Mouse (Mus musculus) CH12.LX (cell line): Measurements from ENCODE around the gene Pcbp4. TPM values are rescaled to one million over a fixed set of nuclear protein-coding genes. Genes with fewer than 3 reads are reported as not detected.

Experiments used
- DNase-seq: peaks from one replicate; pipeline ENCODE4 v3.0.0-alpha.2; 2013; ENCODE audit errors: extremely low read depth
- H3K27ac ChIP-seq: 2 replicates; pipeline ENCODE4 v1.5.1; 2012; ENCODE audit warnings: low read depth, mild to moderate bottlenecking, control low read depth, moderate library complexity; ENCODE audit not compliant: insufficient read depth
- H3K27me3 ChIP-seq: replicated peaks from 2 replicates; pipeline ENCODE3; 2012; ENCODE audit warnings: inconsistent platforms
- H3K36me3 ChIP-seq, 2 experiments: replicated peaks in 1 of 2; 2 replicates each; pipeline versions ENCODE3 to v1.6.1; 2012; ENCODE audit warnings: inconsistent platforms in 1 of 2, low read length in 1 of 2, mild to moderate bottlenecking in 1 of 2, mixed read lengths in 1 of 2, moderate library complexity in 1 of 2; ENCODE audit not compliant: control insufficient read depth in 1 of 2, insufficient read depth in 1 of 2
- H3K4me1 ChIP-seq, 2 experiments: 2 replicates each; pipeline ENCODE4 v1.6.1; 2012; ENCODE audit warnings: inconsistent platforms in 1 of 2, moderate library complexity in 1 of 2; ENCODE audit not compliant: insufficient read depth in 2 of 2, control insufficient read depth in 1 of 2
- H3K4me2 ChIP-seq: 2 replicates; pipeline ENCODE4 v1.6.1; 2012; ENCODE audit warnings: low read depth, mild to moderate bottlenecking, control low read depth; ENCODE audit not compliant: poor library complexity, insufficient read depth, severe bottlenecking
- H3K4me3 ChIP-seq, 3 experiments: fragments of 150-350 bp in 1 of 3; sonication (generic) in 1 of 3; replicated peaks in 1 of 3; 2 replicates each; pipeline versions ENCODE3 to v1.5.1; 2011 to 2012; ENCODE audit warnings: low read depth in 2 of 3, low read length in 2 of 3, mild to moderate bottlenecking in 2 of 3, moderate library complexity in 2 of 3, control low read depth in 1 of 3, improper control_type of control experiment in 1 of 3, inconsistent platforms in 1 of 3, mixed read lengths in 1 of 3; ENCODE audit not compliant: poor library complexity in 1 of 3
- H3K79me2 ChIP-seq: replicated peaks from 2 replicates; pipeline ENCODE4 v1.6.1; 2012; ENCODE audit warnings: mild to moderate bottlenecking, moderate library complexity; ENCODE audit not compliant: control insufficient read depth, poor library complexity, insufficient read depth, severe bottlenecking; ENCODE audit errors: extremely low read depth
- H3K9ac ChIP-seq: 2 replicates; pipeline ENCODE4 v1.6.1; 2012; ENCODE audit warnings: low read depth, mild to moderate bottlenecking, control low read depth, moderate library complexity; ENCODE audit not compliant: insufficient read depth
- H3K9me3 ChIP-seq: replicated peaks from 2 replicates; pipeline ENCODE3; 2012; ENCODE audit warnings: low read length, inconsistent platforms, mixed read lengths
- BHLHE40 ChIP-seq: IDR thresholded peaks from 2 replicates; pipeline ENCODE4 v1.6.1; 2011; ENCODE audit warnings: mild to moderate bottlenecking, low read depth, low read length, improper control_type of control experiment
- E2F4 ChIP-seq: IDR thresholded peaks from 2 replicates; pipeline ENCODE4 v1.6.1; 2011; ENCODE audit warnings: low read depth, low read length, improper control_type of control experiment; ENCODE audit not compliant: insufficient replicate concordance
- EP300 ChIP-seq: IDR thresholded peaks from 2 replicates; pipeline ENCODE4 v1.6.1; 2011; ENCODE audit warnings: low read length, improper control_type of control experiment
- MAFK ChIP-seq: IDR thresholded peaks from 2 replicates; pipeline ENCODE4 v1.6.1; 2011; ENCODE audit warnings: low read length, improper control_type of control experiment; ENCODE audit not compliant: insufficient replicate concordance
- MAX ChIP-seq: IDR thresholded peaks from 2 replicates; pipeline ENCODE4 v1.6.1; 2011; ENCODE audit warnings: low read length, improper control_type of control experiment
- MXI1 ChIP-seq: IDR thresholded peaks from 2 replicates; pipeline ENCODE4 v1.6.1; 2011; ENCODE audit warnings: mild to moderate bottlenecking, low read depth, low read length, improper control_type of control experiment
- NELFE ChIP-seq: IDR thresholded peaks from 2 replicates; pipeline ENCODE4 v1.6.1; 2011; ENCODE audit warnings: low read depth, low read length, improper control_type of control experiment
- POLR2A ChIP-seq: IDR thresholded peaks from 2 replicates; pipeline ENCODE4 v1.6.1; 2011; ENCODE audit warnings: low read depth, mild to moderate bottlenecking, improper control_type of control experiment, low read length
- RCOR1 ChIP-seq: conservative IDR thresholded peaks from 2 replicates; pipeline ENCODE4 v1.6.1; 2012; ENCODE audit warnings: low read depth, mild to moderate bottlenecking, inconsistent platforms, low read length, improper control_type of control experiment
- SMC3 ChIP-seq: IDR thresholded peaks from 2 replicates; pipeline ENCODE4 v1.6.1; 2011; ENCODE audit warnings: low read depth, low read length, improper control_type of control experiment
- UBTF ChIP-seq: IDR thresholded peaks from 2 replicates; pipeline ENCODE4 v1.6.1; 2012; ENCODE audit warnings: low read depth, mild to moderate bottlenecking, inconsistent platforms, low read length, improper control_type of control experiment, moderate library complexity
- USF1 ChIP-seq: IDR thresholded peaks from 2 replicates; pipeline ENCODE4 v1.6.1; 2014; ENCODE audit warnings: low read depth, mild to moderate bottlenecking, inconsistent platforms, low read length, improper control_type of control experiment
- ZC3H11A ChIP-seq: IDR thresholded peaks from 2 replicates; pipeline ENCODE4 v1.6.1; 2012; ENCODE audit warnings: low read depth, mild to moderate bottlenecking, inconsistent platforms, low read length, improper control_type of control experiment
- ZNF384 ChIP-seq: IDR thresholded peaks from 2 replicates; pipeline ENCODE4 v1.6.1; 2012; ENCODE audit warnings: low read depth, low read length, improper control_type of control experiment, inconsistent platforms
- dilution Hi-C: fragments of 300-500 bp; cut with MboI; formaldehyde crosslinking; loops from 2 replicates; pipeline ENCODE4 v1.14.3; 2020; ENCODE audit warnings: low sequenced_read_pairs; ENCODE audit not compliant: extremely low pct_unique_long_range_greater_than_20kb, extremely low pct_ligation_motif_present
- in situ Hi-C: fragments of 300-500 bp; cut with MboI; formaldehyde crosslinking; loops from 3 replicates; pipeline ENCODE4 v1.14.3; 2019; ENCODE audit warnings: low sequenced_read_pairs, low pct_ligation_motif_present, low pct_unique_long_range_greater_than_20kb, mixed read lengths
- polyA plus RNA-seq: library from polyadenylated mRNA; unstranded; fragments of >175 nt; gene quantifications from 2 replicates; pipeline ENCODE4 v1.2.1, GENCODE M21; 2012; ENCODE audit warnings: low read depth; ENCODE audit not compliant: insufficient read length
- total RNA-seq, 2 experiments: library from RNA; depleted of rRNA; stranded (reverse); fragments of 300-350 nt in 1 of 2; fragments of >200 nt in 1 of 2; gene quantifications; 2 replicates each; pipeline ENCODE4 v1.2.3; 2012 to 2014

The Pcbp4 gene
- total and polyA plus RNA-seq, 3 experiments: 44.0 to 54.2 (median 44.1) TPM

DNA sequence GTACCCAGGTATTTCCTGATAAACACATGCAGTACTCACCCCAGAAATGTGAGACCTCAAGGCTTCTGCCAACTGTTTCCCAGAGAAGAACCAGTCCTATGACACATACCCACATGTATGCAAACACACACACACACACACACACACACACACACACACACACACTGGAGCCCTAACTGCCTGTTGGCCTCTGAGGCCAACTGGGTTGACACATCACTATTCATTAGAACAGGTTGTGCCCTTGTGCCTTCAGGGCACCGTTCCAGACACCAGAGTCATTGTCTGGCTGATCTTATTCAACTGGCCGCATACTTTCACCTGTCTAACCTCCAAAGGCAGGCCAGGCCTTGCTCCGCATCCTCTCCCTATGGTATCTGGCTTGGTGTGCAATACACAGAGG is 40.9 kb upstream of the Pcbp4 start:
- H3K9me3 ChIP-seq: peaks cover 2% of the 10 kb centered on the region
- H3K27ac ChIP-seq: no peak overlapping the region
- H3K36me3 ChIP-seq: no peaks in the 10 kb centered on the region
- H3K4me1 ChIP-seq: peaks cover 27 to 43% of the 10 kb centered on the region in 2 experiments
- H3K79me2 ChIP-seq: no peaks in the 10 kb centered on the region
- no peak overlapping the region for H3K4me2 ChIP-seq
- H3K27me3 ChIP-seq: no peaks in the 10 kb centered on the region
- dilution Hi-C loops (no loop called here), in situ Hi-C loops (loop anchor here (5.0 kb wide), 2 partner anchors 45 to 105 kb away; partner anchors contain the start of gene Dusp7)
- no peak overlapping the region for H3K4me3 ChIP-seq
- DNase-seq: no peak
- no peak overlapping the region for H3K9ac ChIP-seq
- TF ChIP-seq UBTF (no peak), SMC3 (no peak)

DNA sequence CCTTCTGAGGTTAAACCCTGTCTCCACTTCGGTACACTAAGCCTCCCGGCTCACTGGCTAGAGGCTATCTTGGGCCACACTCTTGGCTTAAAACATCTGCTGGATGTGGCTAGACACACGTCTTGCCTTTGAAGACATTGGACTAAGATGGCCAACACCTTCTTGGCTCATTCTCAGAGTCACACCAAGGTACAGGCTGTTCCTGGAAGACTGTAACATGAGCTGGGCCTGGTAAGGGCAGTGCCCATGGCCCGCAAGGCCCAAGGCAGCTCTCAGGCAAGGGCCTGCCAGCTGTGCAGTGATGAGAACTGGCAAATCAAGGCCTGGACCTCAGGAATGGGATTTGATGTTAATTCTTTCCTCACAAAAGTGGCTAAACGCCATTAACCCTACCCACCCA is 39.5 kb upstream of the Pcbp4 start:
- Histone ChIP-seq H3K79me2 (no peaks in the 10 kb centered on the region), H3K4me1 (peaks cover 26 to 34% of the 10 kb centered on the region in 2 experiments), H3K9ac (no peak overlapping the region)
- DNase-seq: no peak
- TF ChIP-seq EP300: no peak
- TF ChIP-seq, all 38 proteins: peak for 0
- H3K4me2 ChIP-seq: no peak overlapping the region
- H3K27me3 ChIP-seq: no peaks in the 10 kb centered on the region
- no peak overlapping the region for H3K4me3 ChIP-seq
- dilution Hi-C loops: no loop called here
- no peaks in the 10 kb centered on the region for H3K36me3 ChIP-seq
- H3K27ac ChIP-seq: no peak overlapping the region
- in situ Hi-C loops: loop anchor here (5.0 kb wide), 2 partner anchors 46 to 106 kb away; partner anchors contain the start of gene Dusp7
- peaks cover 2% of the 10 kb centered on the region for H3K9me3 ChIP-seq

GRCm38 (mm10) chr9:106416826-106417225 is 36.3 kb upstream of the Pcbp4 start:
- in situ Hi-C loops: no loop called here
- Histone ChIP-seq H3K36me3 (no peaks in the 10 kb centered on the region), H3K27ac (no peak overlapping the region), H3K9me3 (no peaks in the 10 kb centered on the region), H3K4me3 (no peak overlapping the region), H3K27me3 (peaks cover 3% of the 10 kb centered on the region), H3K9ac (no peak overlapping the region)
- DNase-seq: no peak
- dilution Hi-C loops: no loop called here
- TF ChIP-seq POLR2A (no peak), NELFE (no peak), BHLHE40 (no peak), USF1 (no peak), MAFK (no peak), E2F4 (no peak), ZC3H11A (no peak), MAX (no peak), RCOR1 (no peak), MXI1 (no peak), EP300 (no peak), ZNF384 (no peak)
- TF ChIP-seq, all 38 proteins: peak for 0
- Histone ChIP-seq H3K4me2 (no peak overlapping the region), H3K4me1 (peaks cover 9 to 16% of the 10 kb centered on the region in 2 experiments; a peak in 3 of 4 replicates), H3K79me2 (no peaks in the 10 kb centered on the region)
